Mouse (Mus musculus): ENCODE results near the gene Shank3. TPM values are rescaled to one million over a fixed set of nuclear protein-coding genes. Genes with fewer than 3 reads are reported as not detected.

Gene Shank3
- total RNA-seq, 2 experiments from 2014 or later, result 12.8 to 17.5 TPM

DNA sequence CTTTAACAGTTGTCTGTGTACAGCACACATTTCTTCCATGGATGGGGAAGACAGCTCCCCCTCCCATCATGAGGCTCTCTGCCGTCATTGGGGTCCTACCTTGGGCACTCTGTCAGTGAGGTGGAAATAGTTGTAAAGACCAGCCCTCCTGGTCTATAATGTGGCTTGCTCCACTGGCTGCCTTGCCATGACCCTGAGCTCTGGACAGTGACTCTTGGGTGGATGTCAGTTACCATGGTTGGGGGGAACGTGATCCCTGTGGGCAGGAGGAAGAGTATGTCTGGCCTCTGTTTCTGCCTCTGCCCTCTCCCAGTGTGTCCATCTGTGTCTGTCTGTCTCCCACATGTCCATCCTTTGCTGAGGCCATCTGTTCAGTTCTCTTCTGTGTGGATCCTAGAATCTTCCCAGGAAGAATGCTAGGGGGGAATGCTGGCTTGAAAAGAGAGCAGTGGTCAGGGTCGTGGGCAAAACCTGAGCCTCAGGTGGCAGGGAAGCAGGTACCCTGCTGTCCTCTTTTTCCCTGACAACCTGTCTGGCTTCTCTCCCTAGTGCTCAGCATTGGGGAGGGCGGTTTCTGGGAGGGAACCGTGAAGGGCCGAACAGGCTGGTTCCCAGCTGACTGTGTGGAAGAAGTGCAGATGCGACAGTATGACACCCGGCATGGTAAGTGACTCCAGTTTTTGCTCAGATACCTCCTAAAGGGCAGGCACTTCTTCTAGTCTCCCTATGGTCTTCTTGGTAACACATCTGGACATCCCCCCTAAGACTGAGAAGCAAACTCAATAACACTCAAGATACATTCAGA is 25.4 kb downstream of the Shank3 start:
- no peak for DNase-seq

GRCm38 (mm10) chr15:89525464-89525863 is 26.0 kb downstream of the Shank3 start:
- no peak for DNase-seq

GRCm38 (mm10) chr15:89525896-89526295 is 26.5 kb downstream of the Shank3 start:
- DNase-seq, result no peak

DNA sequence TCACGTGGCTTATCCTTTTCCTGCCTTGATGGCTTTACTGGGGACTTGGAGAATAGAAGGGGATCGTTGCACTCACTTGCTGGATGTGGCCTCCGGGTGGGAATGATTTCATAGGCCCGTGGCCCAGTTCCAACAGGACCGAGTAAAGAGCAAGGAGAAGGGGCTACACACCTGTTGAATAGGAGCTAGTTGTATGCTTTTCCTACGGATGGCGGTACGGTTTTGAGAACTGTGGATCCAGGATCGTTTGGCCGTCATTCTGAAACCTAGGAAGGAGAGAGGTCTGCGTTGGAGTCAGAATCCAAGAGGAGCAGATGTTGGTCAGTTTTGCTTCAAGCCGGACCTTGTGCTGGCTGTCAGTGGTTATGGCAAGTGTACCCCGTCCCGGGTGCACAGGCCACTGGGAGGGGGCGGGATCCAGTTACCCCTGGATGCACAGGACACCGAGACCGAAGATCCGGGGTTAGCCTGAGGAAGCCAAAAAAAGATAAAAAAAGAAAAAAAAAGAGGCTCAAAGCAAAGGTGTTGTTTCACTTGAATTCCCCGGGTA is 27.4 kb downstream of the Shank3 start:
- no peak for DNase-seq

DNA sequence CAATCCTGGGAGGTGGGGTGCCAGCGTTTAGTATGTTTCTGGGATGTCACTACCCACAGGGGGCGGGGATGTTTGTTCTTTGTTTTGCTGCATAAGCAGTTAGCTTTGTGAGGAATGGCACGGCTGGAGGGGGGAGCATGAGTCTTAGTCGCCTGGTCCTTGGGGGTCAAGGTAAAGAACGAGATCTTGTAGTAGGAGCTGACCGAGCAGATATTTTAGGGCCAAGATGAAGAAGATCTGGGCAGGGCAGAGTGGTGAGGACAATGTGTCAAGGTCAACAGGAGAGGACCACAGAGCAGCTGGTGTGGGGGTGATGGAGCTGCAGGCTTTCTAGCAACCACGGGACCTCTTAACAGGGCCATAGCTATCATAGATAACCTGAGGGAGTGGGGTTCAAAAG is 28.0 kb downstream of the Shank3 start:
- DNase-seq, result no peak

DNA sequence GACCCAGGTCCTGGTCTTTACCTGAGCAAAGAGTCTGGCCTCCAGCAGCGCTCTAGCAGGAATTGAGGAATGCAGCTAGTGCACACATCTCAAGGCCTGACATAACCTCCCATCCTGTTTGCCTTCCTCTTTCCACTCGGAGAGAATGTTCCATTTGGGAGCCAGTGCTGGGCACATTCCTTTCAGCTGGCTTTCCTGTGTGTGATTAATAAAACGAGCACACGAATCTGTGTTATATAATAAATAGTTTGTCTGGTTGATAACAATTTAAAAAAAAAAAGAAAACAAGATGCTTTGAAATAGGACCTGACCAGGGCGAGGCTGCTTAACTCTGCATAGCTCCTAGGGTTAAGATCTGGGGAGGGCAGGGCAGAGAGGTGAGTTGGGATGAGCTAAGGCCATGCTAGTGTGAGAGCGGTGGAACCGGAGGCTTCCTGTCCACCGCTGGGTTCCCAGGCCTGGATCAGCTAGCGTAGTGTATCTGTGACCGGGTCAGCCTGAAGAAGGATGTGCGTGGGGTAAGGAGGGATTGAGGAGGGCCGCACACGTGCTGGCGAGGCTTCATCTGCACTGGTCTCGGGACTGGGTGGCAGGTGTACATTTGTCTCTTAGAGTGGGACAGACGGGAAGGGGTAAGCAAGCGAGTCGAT is 28.9 kb downstream of the Shank3 start:
- no peak for DNase-seq

DNA sequence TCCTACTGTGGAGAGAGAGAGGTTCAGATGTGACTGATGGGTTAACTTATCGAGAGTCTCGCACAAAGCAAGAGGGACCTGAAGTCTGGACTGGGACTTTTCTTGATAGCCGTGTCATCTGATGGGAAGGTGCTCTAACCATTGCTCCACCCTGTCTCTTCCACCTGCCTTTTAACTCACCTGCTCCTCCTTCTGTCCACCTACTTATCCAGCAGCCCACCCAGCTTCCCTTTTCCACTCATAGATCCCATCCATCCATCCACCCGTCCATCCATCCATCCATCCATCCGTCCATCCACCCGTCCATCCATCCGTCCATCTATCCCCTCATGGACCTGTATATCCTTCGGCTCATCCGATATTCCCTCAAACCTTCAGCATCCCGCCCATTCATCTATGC is 29.5 kb downstream of the Shank3 start:
- DNase-seq, result no peak

- no peak for DNase-seq
These were observed 30.9 kb downstream of the Shank3 start for GRCm38 (mm10) chr15:89530336-89530735.

DNA sequence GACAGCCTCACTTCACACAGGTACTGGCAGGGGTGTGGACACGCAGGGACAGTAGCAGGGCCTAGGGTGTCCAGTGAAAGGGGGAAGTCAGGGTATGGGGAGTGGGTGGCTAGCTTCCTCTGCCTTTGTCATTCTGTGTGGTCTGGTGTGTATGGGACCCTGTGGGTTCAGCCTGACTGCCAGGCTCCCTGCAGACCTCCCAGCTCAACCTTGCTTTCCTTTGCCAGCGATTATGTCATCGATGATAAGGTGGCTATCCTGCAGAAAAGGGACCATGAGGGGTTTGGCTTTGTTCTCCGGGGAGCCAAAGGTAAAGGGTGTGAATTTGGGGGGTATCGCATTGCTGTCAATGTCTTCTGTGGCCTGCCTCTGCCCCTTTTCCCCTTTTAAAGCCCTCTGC is 32.0 kb downstream of the Shank3 start:
- no peak for DNase-seq

DNA sequence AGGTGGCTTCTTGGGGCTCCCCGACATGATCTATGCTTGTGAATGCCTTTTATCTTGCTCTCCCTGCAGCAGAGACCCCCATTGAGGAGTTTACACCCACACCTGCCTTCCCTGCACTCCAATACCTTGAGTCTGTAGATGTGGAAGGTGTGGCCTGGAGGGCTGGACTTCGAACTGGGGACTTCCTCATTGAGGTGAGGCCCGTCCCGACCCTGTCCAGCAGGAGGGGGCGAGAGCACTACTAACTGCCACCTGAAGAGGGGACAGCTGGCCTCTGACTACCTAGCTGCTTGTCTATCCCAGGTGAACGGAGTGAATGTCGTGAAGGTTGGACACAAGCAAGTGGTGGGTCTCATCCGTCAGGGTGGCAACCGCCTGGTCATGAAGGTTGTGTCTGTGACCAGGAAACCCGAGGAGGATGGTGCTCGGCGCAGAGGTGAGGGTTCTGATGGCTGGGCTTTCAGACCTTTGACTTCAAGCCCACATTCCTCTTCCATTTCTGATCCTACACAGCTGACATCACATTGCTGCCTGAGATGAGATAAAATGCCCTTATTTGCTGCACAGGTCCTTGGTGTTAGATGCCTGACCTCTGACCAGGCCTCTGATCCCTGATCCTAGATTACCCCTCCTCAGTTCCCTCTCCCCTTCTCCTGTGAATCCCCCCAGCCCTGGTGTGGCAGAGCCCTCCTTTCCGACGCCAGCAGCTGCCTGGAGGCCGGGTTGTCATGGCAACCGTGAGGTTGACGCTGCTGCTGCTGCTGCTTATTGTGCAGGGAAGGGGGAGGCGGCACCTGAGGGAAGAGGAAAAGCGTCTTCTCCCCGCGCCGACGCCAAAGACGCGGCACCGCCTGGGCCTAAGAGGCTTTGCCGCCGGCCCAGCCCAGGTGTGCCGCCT is 32.9 kb downstream of the Shank3 start:
- DNase-seq, result no peak

GRCm38 (mm10) chr15:89532924-89533842 is 33.8 kb downstream of the Shank3 start:
- no peak for DNase-seq

GRCm38 (mm10) chr15:89533843-89534207 is 34.4 kb downstream of the Shank3 start:
- DNase-seq, result no peak

DNA sequence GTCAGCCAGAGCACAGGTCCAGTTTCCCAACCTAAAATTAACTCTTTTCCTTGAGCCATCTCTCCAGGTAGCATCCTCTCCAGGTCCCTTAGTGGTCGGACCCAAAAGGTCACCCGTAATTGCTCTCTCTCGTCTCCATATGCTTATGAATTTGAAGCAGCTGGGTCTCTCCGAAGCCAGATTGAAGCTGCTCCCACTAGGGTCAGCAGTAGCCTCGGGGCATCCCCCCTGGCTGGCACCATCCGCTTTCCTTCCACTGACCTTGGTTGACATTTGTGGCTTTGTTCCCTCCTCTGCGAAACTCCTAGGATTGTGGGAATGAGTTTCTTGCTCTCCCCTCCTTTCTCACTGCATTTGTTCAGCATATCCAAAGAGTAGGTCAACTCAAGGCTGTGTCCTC is 44.7 kb downstream of the Shank3 start:
- DNase-seq, result no peak

DNA sequence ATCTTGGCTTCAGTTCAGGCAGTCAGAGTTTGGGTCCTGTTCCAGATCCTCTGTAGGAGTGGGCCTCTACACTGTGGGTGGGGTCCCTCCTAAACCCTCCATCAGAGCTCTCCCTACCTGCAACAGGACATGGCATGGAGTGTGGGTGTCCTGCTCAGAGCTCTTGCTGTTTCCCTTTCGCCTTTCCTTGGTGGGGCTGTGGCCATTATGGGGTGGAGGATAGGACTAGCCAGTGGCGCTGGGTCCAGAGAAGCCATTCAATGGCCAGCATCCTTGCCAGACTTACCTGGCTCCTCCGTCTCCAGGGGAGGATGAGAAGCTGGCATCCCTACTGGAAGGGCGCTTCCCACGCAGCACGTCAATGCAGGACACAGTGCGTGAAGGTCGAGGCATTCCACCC is 47.9 kb downstream of the Shank3 start:
- no peak for DNase-seq

DNA sequence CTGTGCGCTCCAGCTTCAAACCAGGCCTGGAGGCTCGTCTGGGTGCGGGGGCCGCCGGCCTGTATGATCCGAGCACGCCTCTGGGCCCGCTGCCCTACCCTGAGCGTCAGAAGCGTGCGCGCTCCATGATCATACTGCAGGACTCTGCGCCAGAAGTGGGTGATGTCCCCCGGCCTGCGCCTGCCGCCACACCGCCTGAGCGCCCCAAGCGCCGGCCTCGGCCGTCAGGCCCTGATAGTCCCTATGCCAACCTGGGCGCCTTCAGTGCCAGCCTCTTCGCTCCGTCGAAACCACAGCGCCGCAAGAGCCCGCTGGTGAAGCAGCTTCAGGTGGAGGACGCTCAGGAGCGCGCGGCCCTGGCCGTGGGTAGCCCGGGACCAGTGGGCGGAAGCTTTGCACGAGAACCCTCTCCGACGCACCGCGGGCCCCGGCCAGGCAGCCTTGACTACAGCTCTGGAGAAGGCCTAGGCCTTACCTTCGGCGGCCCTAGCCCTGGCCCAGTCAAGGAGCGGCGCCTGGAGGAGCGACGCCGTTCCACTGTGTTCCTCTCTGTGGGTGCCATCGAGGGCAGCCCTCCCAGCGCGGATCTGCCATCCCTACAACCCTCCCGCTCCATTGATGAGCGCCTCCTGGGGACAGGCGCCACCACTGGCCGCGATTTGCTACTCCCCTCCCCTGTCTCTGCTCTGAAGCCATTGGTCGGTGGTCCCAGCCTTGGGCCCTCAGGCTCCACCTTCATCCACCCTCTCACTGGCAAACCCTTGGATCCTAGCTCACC is 48.6 kb downstream of the Shank3 start:
- DNase-seq, result no peak

DNA sequence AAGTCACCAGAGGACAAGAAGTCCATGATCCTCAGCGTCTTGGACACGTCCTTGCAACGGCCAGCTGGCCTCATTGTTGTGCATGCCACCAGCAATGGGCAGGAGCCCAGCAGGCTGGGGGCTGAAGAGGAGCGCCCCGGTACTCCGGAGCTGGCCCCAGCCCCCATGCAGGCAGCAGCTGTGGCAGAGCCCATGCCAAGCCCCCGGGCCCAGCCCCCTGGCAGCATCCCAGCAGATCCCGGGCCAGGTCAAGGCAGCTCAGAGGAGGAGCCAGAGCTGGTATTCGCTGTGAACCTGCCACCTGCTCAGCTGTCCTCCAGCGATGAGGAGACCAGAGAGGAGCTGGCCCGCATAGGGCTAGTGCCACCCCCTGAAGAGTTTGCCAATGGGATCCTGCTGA is 49.4 kb downstream of the Shank3 start:
- DNase-seq, result no peak

- no peak for DNase-seq
These were observed 51.1 kb downstream of the Shank3 start for GRCm38 (mm10) chr15:89550506-89550905.

DNA sequence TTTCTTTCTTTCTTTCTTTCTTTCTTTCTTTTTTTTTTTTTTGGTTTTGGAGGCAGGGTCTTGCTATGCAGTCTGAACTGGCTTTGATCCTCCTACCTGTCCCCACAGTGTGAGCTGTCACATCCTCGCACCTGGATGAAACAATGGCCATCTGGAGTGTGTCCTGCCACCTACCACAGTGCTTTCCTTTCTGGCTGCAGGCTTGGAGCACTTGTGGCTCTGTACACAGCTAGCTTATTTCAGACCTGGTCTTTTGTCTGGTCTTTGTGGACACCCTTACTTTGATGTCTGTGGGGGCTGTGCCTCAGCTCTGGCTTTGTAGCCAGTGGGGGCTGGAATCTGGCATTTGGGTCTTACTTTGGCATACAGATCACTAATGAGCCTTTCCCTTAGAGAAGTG is 52.3 kb downstream of the Shank3 start:
- DNase-seq, result no peak

DNA sequence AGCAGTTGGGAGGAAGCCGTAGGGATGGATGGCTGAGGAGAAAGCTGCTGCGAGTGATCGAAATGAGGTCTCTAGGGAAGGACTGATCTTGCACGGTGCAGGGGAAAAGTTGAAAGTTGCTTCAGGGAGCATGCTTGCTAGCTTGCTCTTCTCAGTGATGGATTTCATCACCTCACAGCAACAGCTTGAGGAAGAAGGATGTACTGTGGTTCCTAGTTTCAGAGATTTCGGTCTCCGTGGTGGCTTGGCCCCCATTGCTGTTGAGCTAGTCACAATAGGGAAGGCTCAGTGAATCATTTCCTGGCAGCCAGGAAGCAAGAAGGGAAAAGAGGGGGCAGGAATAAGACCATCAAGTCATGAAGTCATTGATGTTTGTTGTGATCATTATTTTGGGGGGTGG is 56.2 kb downstream of the Shank3 start:
- no peak for DNase-seq

- no peak for DNase-seq
These were observed 57.2 kb downstream of the Shank3 start for GRCm38 (mm10) chr15:89556401-89557178.

All from gastrocnemius, postnatal 25 days (tissue).